Mouse (Mus musculus) brown adipose tissue, adult 24 weeks (tissue): ENCODE measurements around the gene Kcne1l. TPM values are rescaled to one million over a fixed set of nuclear protein-coding genes. Genes with fewer than 3 reads are reported as not detected.

Source experiments
- H3K27ac ChIP-seq: fragments of 200-500 bp; replicated peaks from 2 replicates; pipeline ENCODE4 v1.5.1; 2012; ENCODE audit warnings: low read depth, mild to moderate bottlenecking, low read length
- H3K4me1 ChIP-seq: fragments of 200-500 bp; 2 replicates; pipeline ENCODE4 v1.6.1; 2012; ENCODE audit warnings: low read length, mixed read lengths; ENCODE audit not compliant: control insufficient read depth, insufficient read depth, insufficient read length
- H3K4me3 ChIP-seq: fragments of 200-500 bp; 2 replicates; pipeline ENCODE4 v1.5.1; 2012; ENCODE audit warnings: low read depth, mild to moderate bottlenecking, low read length, moderate library complexity; ENCODE audit not compliant: insufficient read depth
- polyA plus RNA-seq: library from polyadenylated mRNA; stranded (reverse); fragments of >200 nt; gene quantifications from 2 replicates; pipeline ENCODE4 v1.2.4, GENCODE M21; 2012; ENCODE audit not compliant: missing spikeins, insufficient read depth, insufficient read length

The Kcne1l gene
- 0.67 TPM in 1 of 2 replicates, not detected in the other for polyA plus RNA-seq

GRCm38 (mm10) chrX:142305869-142306581 lies at the start of gene Kcne1l:
Gene Kcne1l, minus strand, starts transcription at chrX:142306294.
- no peaks in the 10 kb centered on the region; the same call in 1 of the 2 replicates for H3K4me1 ChIP-seq
- peak within 1 kb of the TSS; percentile 11; the same call in 1 of the 2 replicates for H3K4me3 ChIP-seq
- H3K27ac ChIP-seq = no peak within 1 kb of the TSS

GRCm38 (mm10) chrX:142336207-142336606 lies 30.1 kb upstream of the Kcne1l start:
- Histone ChIP-seq H3K27ac (no peak overlapping the region), H3K4me3 (no peak overlapping the region), H3K4me1 (no peaks in the 10 kb centered on the region)

GRCm38 (mm10) chrX:142335502-142335901 lies 29.4 kb upstream of the Kcne1l start:
- no peaks in the 10 kb centered on the region for H3K4me1 ChIP-seq
- H3K4me3 ChIP-seq = no peak overlapping the region
- H3K27ac ChIP-seq = no peak overlapping the region

- H3K27ac ChIP-seq = no peak overlapping the region
- H3K4me3 ChIP-seq = no peak overlapping the region
- H3K4me1 ChIP-seq = no peaks in the 10 kb centered on the region
These were observed 19.7 kb upstream of the Kcne1l start for GRCm38 (mm10) chrX:142325760-142326159.

GRCm38 (mm10) chrX:142316106-142316505 lies 10.0 kb upstream of the Kcne1l start:
- Histone ChIP-seq H3K4me3 (no peak overlapping the region), H3K4me1 (no peaks in the 10 kb centered on the region), H3K27ac (no peak overlapping the region)

GRCm38 (mm10) chrX:142315270-142315669 lies 9.2 kb upstream of the Kcne1l start:
- no peak overlapping the region for H3K4me3 ChIP-seq
- H3K27ac ChIP-seq = no peak overlapping the region
- no peaks in the 10 kb centered on the region for H3K4me1 ChIP-seq

GRCm38 (mm10) chrX:142314307-142315024 lies 8.4 kb upstream of the Kcne1l start:
- H3K4me3 ChIP-seq = no peak overlapping the region
- H3K27ac ChIP-seq = no peak overlapping the region
- no peaks in the 10 kb centered on the region for H3K4me1 ChIP-seq

GRCm38 (mm10) chrX:142310431-142310830 lies 4.3 kb upstream of the Kcne1l start:
- Histone ChIP-seq H3K4me1 (no peaks in the 10 kb centered on the region; the same call in 1 of the 2 replicates), H3K4me3 (no peak overlapping the region), H3K27ac (no peak overlapping the region)

GRCm38 (mm10) chrX:142305010-142305868 lies 855 bp downstream of the Kcne1l start:
- peak overlapping the region; percentile 11; the same call in 1 of the 2 replicates for H3K4me3 ChIP-seq
- H3K4me1 ChIP-seq = no peaks in the 10 kb centered on the region; the same call in 1 of the 2 replicates
- no peak overlapping the region for H3K27ac ChIP-seq

- no peaks in the 10 kb centered on the region; the same call in 1 of the 2 replicates for H3K4me1 ChIP-seq
- H3K4me3 ChIP-seq = no peak overlapping the region
- no peak overlapping the region for H3K27ac ChIP-seq
These were observed 1.5 kb downstream of the Kcne1l start for GRCm38 (mm10) chrX:142304592-142304991.

- Histone ChIP-seq H3K4me3 (no peak overlapping the region), H3K4me1 (no peaks in the 10 kb centered on the region; the same call in 1 of the 2 replicates), H3K27ac (no peak overlapping the region)
These were observed 2.6 kb downstream of the Kcne1l start for GRCm38 (mm10) chrX:142303456-142303855.

- no peak overlapping the region for H3K27ac ChIP-seq
- no peak overlapping the region for H3K4me3 ChIP-seq
These were observed 20.2 kb downstream of the Kcne1l start for GRCm38 (mm10) chrX:142285905-142286304.

GRCm38 (mm10) chrX:142276573-142276972 lies 29.5 kb downstream of the Kcne1l start:
- H3K4me3 ChIP-seq = no peak overlapping the region
- H3K27ac ChIP-seq = no peak overlapping the region
- H3K4me1 ChIP-seq = no peaks in the 10 kb centered on the region

More at GRCm38 (mm10) chrX:142285905-142286304, 20.2 kb downstream of the Kcne1l start:
- no peaks in the 10 kb centered on the region for H3K4me1 ChIP-seq

- no peaks in the 10 kb centered on the region for H3K4me1 ChIP-seq
- H3K4me3 ChIP-seq = no peak overlapping the region
- H3K27ac ChIP-seq = no peak overlapping the region
These were observed 30.1 kb downstream of the Kcne1l start for GRCm38 (mm10) chrX:142276031-142276430.
